Mouse (Mus musculus) C2C12 (cell line): Measurements from ENCODE around the gene Glce.
A peak's percentile ranks its signal among the peaks of the same experiment; 100 is the strongest.

Experiments used
- CEBPB ChIP-seq: IDR thresholded peaks from one replicate; pipeline ENCODE4 v1.6.1; 2011; ENCODE audit warnings: low read depth, mild to moderate bottlenecking, control low read depth, moderate library complexity
- CTCF ChIP-seq: IDR thresholded peaks from one replicate; pipeline ENCODE4 v1.5.1; 2011; ENCODE audit not compliant: control insufficient read depth, insufficient read depth, insufficient read length
- MAX ChIP-seq: IDR thresholded peaks from one replicate; pipeline ENCODE4 v1.6.1; 2011; ENCODE audit warnings: mild to moderate bottlenecking, control low read depth
- MYOD1 ChIP-seq: IDR thresholded peaks from one replicate; pipeline ENCODE4 v1.6.1; 2011; ENCODE audit warnings: low read depth; ENCODE audit not compliant: control insufficient read depth, insufficient read length
- MYOG ChIP-seq: IDR thresholded peaks from one replicate; pipeline ENCODE4 v1.6.1; 2011; ENCODE audit not compliant: control insufficient read depth, insufficient read length; ENCODE audit errors: extremely low read depth
- USF1 ChIP-seq: IDR thresholded peaks from one replicate; pipeline ENCODE4 v1.6.1; 2011; ENCODE audit warnings: low read depth, mild to moderate bottlenecking, control low read depth, moderate library complexity

DNA sequence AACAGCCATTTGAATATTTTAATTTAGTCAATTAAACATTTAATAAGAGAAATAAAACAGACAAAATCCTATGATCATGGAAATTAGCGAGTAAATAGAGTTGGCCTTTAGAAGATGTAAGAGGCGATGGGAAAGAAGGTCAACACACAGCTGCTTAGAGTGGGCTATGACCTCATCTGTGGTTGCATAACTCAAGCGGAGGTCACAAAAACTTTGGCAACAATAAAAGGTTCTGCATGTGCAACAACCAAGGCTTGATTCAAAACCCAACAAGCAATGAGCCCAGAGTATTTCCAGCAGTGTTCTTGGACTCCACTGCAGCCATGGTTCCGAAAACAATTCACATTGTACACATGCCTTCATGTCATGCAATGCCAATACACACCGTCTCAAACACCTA lies 30.9 kb downstream of the Glce start:
- TF ChIP-seq CTCF, result no peak
- no peak for TF ChIP-seq USF1
- TF ChIP-seq MYOG, result no peak
- peak; percentile 39 for TF ChIP-seq MYOD1
- TF ChIP-seq MAX, result no peak
- TF ChIP-seq CEBPB, result peak; percentile 70
